Mouse (Mus musculus): ENCODE results near the gene App. TPM values are rescaled to one million over a fixed set of nuclear protein-coding genes. Genes with fewer than 3 reads are reported as not detected.

The App gene
- polyA plus RNA-seq, 1 experiment from 2014 or later: 158 TPM

GRCm38 (mm10) chr16:84973446-84974175 is 200.0 kb downstream of the App start:
- Histone ChIP-seq H3K27ac (ENCODE audit: low read depth, low read length) (no peak overlapping the region), H3K4me2 (ENCODE audit: low read length) (no peak overlapping the region), H3K4me3 (ENCODE audit: low read depth, low read length) (no peak overlapping the region), H3K36me3 (ENCODE audit: control insufficient read depth, insufficient read depth, low read length) (peaks cover 43% of the 10 kb centered on the region), H3K9ac (ENCODE audit: low read length) (no peak overlapping the region), H3K4me1 (ENCODE audit: control insufficient read depth, insufficient read depth, low read length) (peaks cover 9% of the 10 kb centered on the region; the same call in 1 of the 2 replicates), H3K9me3 (replicated peaks; ENCODE audit: control insufficient read depth, low read length) (no peaks in the 10 kb centered on the region), H3K27me3 (replicated peaks; ENCODE audit: control insufficient read depth, insufficient read depth, low read length) (no peaks in the 10 kb centered on the region)
- DNase-seq (ENCODE audit: low spot score) (no peak), ATAC-seq (no peak)
- 95% methylated on average over 15 of the region's 15 CpGs for WGBS

DNA sequence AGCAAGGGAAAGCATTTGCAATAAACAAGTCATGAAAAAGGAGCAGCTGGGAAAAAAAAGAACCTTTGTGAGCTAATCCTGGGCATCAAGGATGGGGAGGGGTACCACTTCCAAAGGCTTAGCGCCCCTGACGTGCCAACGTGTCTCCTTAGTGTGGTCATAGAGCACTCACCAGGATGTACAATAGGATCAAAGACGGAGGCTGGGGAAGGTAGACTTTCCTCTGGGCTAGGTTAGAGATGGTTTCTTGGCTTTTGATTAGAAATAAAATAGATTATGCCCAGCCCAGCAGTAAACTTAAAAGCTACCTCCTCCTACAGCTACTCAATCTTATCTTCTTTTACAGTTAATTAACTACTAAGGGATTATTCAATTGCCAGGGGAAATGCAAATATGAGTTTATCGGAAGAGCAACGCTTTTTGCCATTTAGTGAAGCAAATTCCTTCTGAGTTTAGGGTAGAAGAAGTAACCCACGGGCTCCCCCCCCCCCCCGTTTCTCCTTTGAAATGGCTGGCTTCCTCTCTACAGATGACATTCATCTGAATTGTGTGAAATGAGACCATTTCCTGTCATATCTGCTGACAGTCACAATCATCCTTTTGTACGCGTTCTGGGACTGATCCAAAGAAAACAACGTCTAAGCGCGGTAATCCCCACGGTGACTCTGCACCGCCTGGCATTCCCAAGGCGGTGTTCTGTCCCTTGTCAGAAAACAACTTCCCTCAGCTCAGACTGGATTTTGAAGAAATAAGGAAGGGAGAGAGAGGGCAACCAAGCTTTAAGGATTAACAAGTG is 201.8 kb downstream of the App start:
- Histone ChIP-seq H3K4me2 (ENCODE audit: low read length) (no peak overlapping the region), H3K36me3 (ENCODE audit: control insufficient read depth, insufficient read depth, low read length) (peaks cover 32% of the 10 kb centered on the region), H3K9ac (ENCODE audit: low read length) (no peak overlapping the region), H3K27me3 (replicated peaks; ENCODE audit: control insufficient read depth, insufficient read depth, low read length) (no peaks in the 10 kb centered on the region), H3K4me3 (ENCODE audit: low read depth, low read length) (no peak overlapping the region), H3K27ac (ENCODE audit: low read depth, low read length) (no peak overlapping the region), H3K4me1 (ENCODE audit: control insufficient read depth, insufficient read depth, low read length) (peaks cover 9% of the 10 kb centered on the region; the same call in 1 of the 2 replicates), H3K9me3 (replicated peaks; ENCODE audit: control insufficient read depth, low read length) (no peaks in the 10 kb centered on the region)
- WGBS: 51% methylated on average over 16 of the region's 16 CpGs
- DNase-seq (ENCODE audit: low spot score): peak; percentile 65
- peak; percentile 58 for ATAC-seq

DNA sequence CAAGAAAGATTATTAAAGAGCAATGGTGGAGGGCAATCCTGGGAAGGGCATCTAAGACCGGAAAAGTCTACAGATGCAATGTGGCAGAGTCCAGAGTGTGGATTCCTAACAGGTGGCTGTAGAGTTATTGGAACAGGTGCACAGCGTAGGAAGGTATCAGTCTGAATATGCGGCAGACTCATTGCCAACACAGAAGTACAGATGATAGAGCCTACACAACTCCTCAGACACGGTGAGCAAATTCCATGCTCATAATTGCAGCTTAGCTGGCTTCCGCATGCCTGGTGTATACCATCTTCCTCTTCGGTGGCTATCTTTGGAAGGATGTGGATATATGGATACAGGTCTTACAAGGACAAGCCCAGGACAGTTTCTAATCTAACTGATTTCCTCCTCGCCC is 204.5 kb downstream of the App start:
- Histone ChIP-seq H3K9me3 (replicated peaks; ENCODE audit: control insufficient read depth, low read length) (no peaks in the 10 kb centered on the region), H3K27ac (ENCODE audit: low read depth, low read length) (no peak overlapping the region), H3K4me2 (ENCODE audit: low read length) (no peak overlapping the region), H3K36me3 (ENCODE audit: control insufficient read depth, insufficient read depth, low read length) (peaks cover 23% of the 10 kb centered on the region), H3K4me1 (ENCODE audit: control insufficient read depth, insufficient read depth, low read length) (peaks cover 9% of the 10 kb centered on the region; the same call in 1 of the 2 replicates), H3K4me3 (ENCODE audit: low read depth, low read length) (no peak overlapping the region), H3K27me3 (replicated peaks; ENCODE audit: control insufficient read depth, insufficient read depth, low read length) (no peaks in the 10 kb centered on the region), H3K9ac (ENCODE audit: low read length) (no peak overlapping the region)
- ATAC-seq (no peak), DNase-seq (ENCODE audit: low spot score) (no peak)
- 93% methylated on average over 7 of the region's 7 CpGs for WGBS

DNA sequence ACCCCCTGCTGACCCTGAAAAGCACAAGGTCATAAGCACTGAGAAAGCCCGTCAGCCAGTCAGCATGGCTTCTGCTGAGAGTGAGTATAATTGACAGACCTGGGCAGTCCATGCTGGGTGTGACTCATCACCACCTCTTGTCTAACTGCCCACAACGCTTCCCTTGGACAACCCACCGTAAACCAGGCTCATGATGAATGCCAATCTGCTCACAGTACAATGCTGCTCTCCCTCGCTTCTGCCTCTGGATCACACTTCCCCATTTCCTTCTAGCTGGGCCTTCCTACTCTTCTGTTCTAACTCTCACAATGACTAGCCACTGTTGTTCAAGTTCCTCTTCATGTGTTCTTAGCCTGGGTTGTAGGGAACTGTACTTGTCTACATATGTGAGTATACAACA is 206.6 kb downstream of the App start:
- H3K4me2 ChIP-seq (ENCODE audit: low read length): no peak overlapping the region
- H3K4me3 ChIP-seq (ENCODE audit: low read depth, low read length): no peak overlapping the region
- H3K9me3 ChIP-seq (replicated peaks; ENCODE audit: control insufficient read depth, low read length): no peaks in the 10 kb centered on the region
- no peaks in the 10 kb centered on the region for H3K27me3 ChIP-seq (replicated peaks; ENCODE audit: control insufficient read depth, insufficient read depth, low read length)
- DNase-seq (ENCODE audit: low spot score): no peak
- H3K27ac ChIP-seq (ENCODE audit: low read depth, low read length): no peak overlapping the region
- H3K4me1 ChIP-seq (ENCODE audit: control insufficient read depth, insufficient read depth, low read length): peaks cover 6% of the 10 kb centered on the region; the same call in 1 of the 2 replicates
- peaks cover 35% of the 10 kb centered on the region for H3K36me3 ChIP-seq (ENCODE audit: control insufficient read depth, insufficient read depth, low read length)
- WGBS: 57% methylated on average over 4 of the region's 4 CpGs
- no peak overlapping the region for H3K9ac ChIP-seq (ENCODE audit: low read length)
- ATAC-seq: no peak

DNA sequence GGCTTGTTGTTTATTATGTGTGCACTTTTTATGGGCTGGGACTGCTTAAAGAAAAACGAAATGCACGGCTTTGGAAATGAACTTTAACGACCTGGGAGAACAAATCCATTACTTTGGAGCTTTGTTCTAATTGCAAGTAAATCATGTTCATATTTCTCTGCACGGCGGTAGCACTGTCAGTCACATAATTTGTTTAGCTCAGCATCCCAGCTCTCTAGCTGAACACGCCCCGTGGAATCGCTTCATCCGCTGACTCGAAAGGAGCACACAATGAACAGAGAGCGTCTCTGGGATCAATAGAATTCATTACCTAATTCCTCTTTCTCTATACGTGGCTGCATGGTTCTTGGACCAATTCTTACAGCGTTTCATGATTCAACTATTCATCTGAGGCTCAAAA is 207.5 kb downstream of the App start:
- Histone ChIP-seq H3K27ac (ENCODE audit: low read depth, low read length) (no peak overlapping the region), H3K4me2 (ENCODE audit: low read length) (no peak overlapping the region), H3K4me1 (ENCODE audit: control insufficient read depth, insufficient read depth, low read length) (no peaks in the 10 kb centered on the region), H3K27me3 (replicated peaks; ENCODE audit: control insufficient read depth, insufficient read depth, low read length) (no peaks in the 10 kb centered on the region), H3K9me3 (replicated peaks; ENCODE audit: control insufficient read depth, low read length) (no peaks in the 10 kb centered on the region), H3K36me3 (ENCODE audit: control insufficient read depth, insufficient read depth, low read length) (peaks cover 44% of the 10 kb centered on the region), H3K4me3 (ENCODE audit: low read depth, low read length) (no peak overlapping the region), H3K9ac (ENCODE audit: low read length) (no peak overlapping the region)
- DNase-seq (ENCODE audit: low spot score): peak; percentile 41
- no peak for ATAC-seq
- 42% methylated on average over 13 of the region's 13 CpGs for WGBS

DNA sequence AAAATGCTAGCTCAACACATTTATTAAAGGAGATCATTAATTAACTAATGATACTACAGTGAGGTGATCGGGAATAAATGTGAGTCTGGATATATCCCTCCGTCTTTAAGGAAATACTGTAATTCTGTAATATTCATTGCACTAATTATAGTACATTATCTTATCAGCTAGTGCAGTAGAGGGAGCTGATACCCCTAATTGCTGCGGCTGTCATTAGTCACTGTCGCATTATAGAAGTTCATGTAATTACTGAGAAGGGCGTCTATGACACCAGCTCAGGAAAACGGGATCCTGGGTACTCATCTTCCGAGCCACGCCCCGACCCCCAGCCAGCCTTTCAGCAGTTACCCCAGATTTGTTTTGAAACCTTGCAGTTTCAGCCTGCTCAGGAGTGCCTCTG is 209.6 kb downstream of the App start:
- no peak overlapping the region for H3K4me3 ChIP-seq (ENCODE audit: low read depth, low read length)
- H3K4me1 ChIP-seq (ENCODE audit: control insufficient read depth, insufficient read depth, low read length): no peaks in the 10 kb centered on the region
- peaks cover 56% of the 10 kb centered on the region for H3K36me3 ChIP-seq (ENCODE audit: control insufficient read depth, insufficient read depth, low read length)
- peak; percentile 19; the same call in 1 of the 2 replicates for ATAC-seq
- no peaks in the 10 kb centered on the region for H3K9me3 ChIP-seq (replicated peaks; ENCODE audit: control insufficient read depth, low read length)
- no peak overlapping the region for H3K27ac ChIP-seq (ENCODE audit: low read depth, low read length)
- no peak overlapping the region for H3K9ac ChIP-seq (ENCODE audit: low read length)
- H3K27me3 ChIP-seq (replicated peaks; ENCODE audit: control insufficient read depth, insufficient read depth, low read length): no peaks in the 10 kb centered on the region
- WGBS: 64% methylated on average over 9 of the region's 9 CpGs
- no peak overlapping the region for H3K4me2 ChIP-seq (ENCODE audit: low read length)
- DNase-seq (ENCODE audit: low spot score): no peak

GRCm38 (mm10) chr16:84963527-84963926 is 210.0 kb downstream of the App start:
- no peaks in the 10 kb centered on the region for H3K4me1 ChIP-seq (ENCODE audit: control insufficient read depth, insufficient read depth, low read length)
- no peaks in the 10 kb centered on the region for H3K27me3 ChIP-seq (replicated peaks; ENCODE audit: control insufficient read depth, insufficient read depth, low read length)
- no peak overlapping the region for H3K4me2 ChIP-seq (ENCODE audit: low read length)
- no peaks in the 10 kb centered on the region for H3K9me3 ChIP-seq (replicated peaks; ENCODE audit: control insufficient read depth, low read length)
- H3K27ac ChIP-seq (ENCODE audit: low read depth, low read length): no peak overlapping the region
- no peak for ATAC-seq
- DNase-seq (ENCODE audit: low spot score): no peak
- H3K9ac ChIP-seq (ENCODE audit: low read length): no peak overlapping the region
- no peak overlapping the region for H3K4me3 ChIP-seq (ENCODE audit: low read depth, low read length)
- H3K36me3 ChIP-seq (ENCODE audit: control insufficient read depth, insufficient read depth, low read length): peaks cover 56% of the 10 kb centered on the region
- 58% methylated on average over 12 of the region's 12 CpGs for WGBS

DNA sequence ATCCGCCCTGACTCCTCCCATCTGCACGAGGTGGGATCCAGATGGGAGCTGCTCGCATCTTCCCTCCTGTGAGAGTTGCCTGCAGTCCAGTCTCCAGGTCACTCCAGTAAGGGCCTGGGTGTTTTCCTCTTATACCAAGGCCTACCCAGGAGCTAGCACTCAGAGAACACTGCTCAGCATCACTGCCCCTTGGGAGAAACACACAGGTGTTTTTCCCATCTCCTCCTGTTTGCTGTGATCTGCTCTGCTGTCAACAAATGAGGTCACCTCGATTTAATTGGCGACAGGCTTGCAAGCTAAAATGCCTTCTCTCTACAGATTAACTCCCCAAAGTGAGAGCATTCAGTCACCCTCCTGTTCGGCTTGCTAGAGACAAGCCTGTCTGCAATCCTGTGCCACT is 216.3 kb downstream of the App start:
- DNase-seq (ENCODE audit: low spot score) (no peak), ATAC-seq (no peak)
- WGBS: 58% methylated on average over 6 of the region's 6 CpGs
- H3K4me3 ChIP-seq (ENCODE audit: low read depth, low read length): no peak overlapping the region
- H3K9ac ChIP-seq (ENCODE audit: low read length): no peak overlapping the region
- H3K4me1 ChIP-seq (ENCODE audit: control insufficient read depth, insufficient read depth, low read length): peaks cover 6% of the 10 kb centered on the region; the same call in 1 of the 2 replicates
- H3K36me3 ChIP-seq (ENCODE audit: control insufficient read depth, insufficient read depth, low read length): peaks cover 49% of the 10 kb centered on the region
- no peaks in the 10 kb centered on the region for H3K9me3 ChIP-seq (replicated peaks; ENCODE audit: control insufficient read depth, low read length)
- H3K4me2 ChIP-seq (ENCODE audit: low read length): no peak overlapping the region
- no peak overlapping the region for H3K27ac ChIP-seq (ENCODE audit: low read depth, low read length)
- H3K27me3 ChIP-seq (replicated peaks; ENCODE audit: control insufficient read depth, insufficient read depth, low read length): no peaks in the 10 kb centered on the region

DNA sequence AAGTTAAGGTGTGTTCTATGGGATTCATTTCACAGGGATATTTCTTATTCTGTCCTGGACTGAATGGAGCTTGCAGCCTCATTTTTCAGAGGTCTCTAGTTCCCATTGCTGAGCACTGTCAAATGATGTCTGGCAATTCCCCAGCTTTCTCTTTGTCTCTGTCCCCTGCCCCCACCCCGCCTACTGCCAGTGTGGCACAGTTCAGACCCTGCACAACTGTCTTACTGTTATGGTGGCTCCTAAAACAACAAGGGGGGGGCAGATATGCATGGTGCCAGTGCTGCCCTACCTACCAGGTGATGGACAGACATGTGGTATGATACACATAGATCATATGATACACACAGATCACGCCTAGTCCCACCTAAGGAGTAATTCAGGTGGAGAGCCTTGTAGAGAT is 216.9 kb downstream of the App start:
- ATAC-seq (peak; percentile 12; the same call in 1 of the 2 replicates), DNase-seq (ENCODE audit: low spot score) (no peak)
- Histone ChIP-seq H3K4me1 (ENCODE audit: control insufficient read depth, insufficient read depth, low read length) (peaks cover 6% of the 10 kb centered on the region; the same call in 1 of the 2 replicates), H3K27me3 (replicated peaks; ENCODE audit: control insufficient read depth, insufficient read depth, low read length) (no peaks in the 10 kb centered on the region), H3K4me2 (ENCODE audit: low read length) (no peak overlapping the region), H3K36me3 (ENCODE audit: control insufficient read depth, insufficient read depth, low read length) (peaks cover 49% of the 10 kb centered on the region), H3K4me3 (ENCODE audit: low read depth, low read length) (no peak overlapping the region), H3K9me3 (replicated peaks; ENCODE audit: control insufficient read depth, low read length) (no peaks in the 10 kb centered on the region), H3K27ac (ENCODE audit: low read depth, low read length) (0 out of 2 replicates have a peak overlapping the region, but pooled peaks have one; percentile 24), H3K9ac (ENCODE audit: low read length) (no peak overlapping the region)
- 81% methylated on average over 2 of the region's 2 CpGs for WGBS
